Mouse (Mus musculus) right cerebral cortex, postnatal 14 days (tissue): Measurements from ENCODE around the gene Ephx1.
"Not testable (repeated sequence)": the region's sequence is repeated elsewhere in the genome, so short reads cannot be mapped to it uniquely, and the experiment has no call there.

ENCODE experiments used
- DNase-seq: peaks from one replicate; pipeline ENCODE4 v3.0.0; 2022

Gene Ephx1

DNA sequence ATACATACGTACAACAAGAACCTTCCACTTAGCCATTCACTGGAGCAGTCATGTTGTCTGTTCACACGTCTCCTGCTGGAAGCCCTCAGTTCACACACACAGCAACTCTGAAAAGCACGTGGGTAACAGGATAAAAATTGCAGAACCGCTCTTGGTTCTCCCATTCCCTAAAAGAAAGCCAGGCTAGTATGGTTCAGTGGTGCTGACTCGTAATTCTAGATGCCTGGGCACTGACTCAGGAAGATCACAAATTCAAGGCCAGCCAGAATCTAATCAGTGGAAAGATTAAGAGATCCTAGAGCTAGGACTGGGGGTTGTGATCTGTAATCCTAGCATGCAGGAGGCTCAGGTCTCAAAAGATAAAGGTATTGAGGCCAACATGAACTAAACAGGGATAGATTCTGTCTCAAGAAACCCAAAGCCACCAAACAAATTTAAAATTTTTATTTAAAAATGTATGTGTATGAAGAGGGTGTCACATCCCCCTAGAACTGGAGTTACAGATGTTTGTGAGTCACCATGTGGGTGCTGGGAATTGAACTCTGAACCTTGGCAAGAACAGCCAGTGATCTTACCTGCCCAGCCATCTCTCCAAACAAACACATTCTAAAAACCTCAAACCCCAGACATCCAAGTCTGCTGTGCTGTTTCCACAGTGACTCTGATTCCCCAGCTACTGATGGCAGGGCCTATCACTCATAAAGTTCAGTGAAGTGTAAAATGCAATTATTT, at the start of gene Ephx1:
TSS of gene Ephx1 (minus strand) at position 149 of the 732 bp plus-strand sequence.
- no peak for DNase-seq

DNA sequence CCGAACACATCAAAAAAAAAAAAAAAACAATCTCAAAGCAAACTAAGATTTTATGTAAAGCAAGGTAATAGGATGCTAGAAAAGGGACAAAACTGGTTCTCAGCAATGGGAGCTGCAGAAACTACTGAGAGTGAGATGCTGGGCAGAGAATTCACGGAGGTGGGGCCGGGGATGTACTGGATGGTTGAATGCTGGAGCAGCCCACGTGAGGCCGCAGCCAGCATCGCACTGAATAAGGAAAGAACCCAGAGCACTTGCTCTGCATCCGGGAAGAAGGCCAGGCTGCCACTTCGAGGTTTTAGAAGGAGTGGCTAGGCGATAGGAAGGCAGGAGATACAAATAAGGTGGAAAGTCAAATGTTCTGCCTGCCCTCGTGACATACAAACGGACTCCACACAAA, 49.0 kb upstream of the Ephx1 start:
- DNase-seq, result peak; percentile 28

DNA sequence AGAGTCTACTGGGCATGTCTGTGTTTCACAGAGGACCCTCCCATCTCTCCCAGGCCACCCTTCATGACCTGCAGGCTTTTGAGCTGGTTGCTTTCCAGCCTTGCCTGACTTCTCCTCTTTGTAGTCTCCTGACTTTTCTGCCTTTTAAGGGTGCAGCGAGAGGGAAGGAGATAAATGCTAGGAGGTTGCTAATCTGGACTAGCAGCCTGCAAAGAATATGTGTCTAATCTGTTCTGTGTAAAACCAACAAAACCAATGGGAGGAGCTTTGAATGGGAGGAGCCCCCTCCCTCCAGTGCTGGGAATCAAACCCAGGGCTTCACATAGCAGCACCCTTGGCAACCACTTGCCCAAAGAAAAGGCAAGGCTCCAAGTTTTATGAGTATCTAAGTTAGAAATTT, 47.6 kb upstream of the Ephx1 start:
- no peak for DNase-seq

DNA sequence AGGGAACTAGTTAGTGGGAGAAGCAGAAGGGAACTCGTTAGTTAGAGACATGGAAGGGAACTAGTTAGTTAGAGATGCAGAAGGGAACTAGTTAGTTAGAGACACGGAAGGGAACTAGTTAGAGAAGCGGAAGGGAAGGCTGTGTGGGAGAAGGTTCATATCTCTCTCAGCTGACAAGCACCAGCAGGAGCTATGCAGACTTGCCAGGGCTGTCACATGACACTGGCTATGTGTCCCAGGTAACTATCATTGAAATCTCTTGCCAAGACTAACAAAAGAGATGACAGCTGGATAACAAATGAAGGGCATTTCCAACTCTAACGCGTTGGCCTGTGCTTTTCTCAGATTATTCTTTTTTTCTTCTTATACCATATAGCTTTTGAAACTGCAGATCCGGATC, 43.9 kb upstream of the Ephx1 start:
- DNase-seq, result no peak

DNA sequence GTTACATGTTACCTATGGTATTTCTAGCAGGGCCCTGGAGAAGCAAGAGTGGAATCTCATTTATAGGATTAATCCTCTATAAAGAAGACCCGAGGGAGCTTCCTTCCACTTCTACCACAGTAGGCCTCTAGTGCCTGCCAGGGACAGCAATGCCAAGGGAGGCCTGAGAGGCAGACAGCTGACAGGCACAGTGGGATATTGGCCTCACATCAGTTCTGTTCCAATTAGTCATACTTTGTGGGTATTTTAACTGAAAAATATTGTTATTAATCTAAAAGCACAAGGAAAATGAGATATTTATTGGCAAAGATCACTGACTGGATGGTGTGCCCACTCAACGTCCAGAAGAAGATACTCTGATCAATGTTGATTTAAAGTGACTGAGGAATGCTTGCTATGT, 43.3 kb upstream of the Ephx1 start:
- DNase-seq, result no peak

DNA sequence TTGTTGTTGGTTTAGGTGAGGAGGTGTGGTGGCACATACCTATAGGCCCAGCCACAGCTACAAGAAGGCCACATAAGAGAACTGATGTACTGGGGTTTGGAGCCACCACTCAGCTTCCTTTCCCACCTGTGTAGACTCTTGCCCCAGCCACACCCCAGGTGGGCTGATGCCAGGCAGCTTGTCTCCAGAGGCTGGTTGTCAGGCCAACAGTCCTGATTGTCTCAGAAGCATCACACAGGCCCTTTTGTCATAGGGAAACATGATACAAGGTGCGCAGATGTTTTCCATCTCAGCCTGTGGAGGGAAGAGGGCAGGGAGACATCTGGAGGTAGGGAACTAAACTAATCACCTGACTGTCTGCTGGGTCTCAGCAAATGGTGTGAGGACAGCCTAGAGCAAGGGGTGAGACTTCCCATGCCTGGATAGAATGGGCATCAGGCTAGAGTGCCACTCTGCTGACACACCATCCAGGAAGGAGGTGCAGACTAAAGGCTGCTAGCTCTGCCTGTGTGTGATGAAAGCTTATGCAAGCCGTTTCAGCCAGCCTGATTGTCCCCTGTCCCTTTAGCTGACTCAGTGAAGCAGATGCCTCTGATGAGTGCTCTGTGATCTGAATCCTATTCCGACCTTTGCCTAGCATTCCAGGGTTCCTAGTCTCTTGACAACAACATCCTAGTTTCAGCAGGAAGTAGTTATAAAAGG, 41.2 kb upstream of the Ephx1 start:
- no peak for DNase-seq

DNA sequence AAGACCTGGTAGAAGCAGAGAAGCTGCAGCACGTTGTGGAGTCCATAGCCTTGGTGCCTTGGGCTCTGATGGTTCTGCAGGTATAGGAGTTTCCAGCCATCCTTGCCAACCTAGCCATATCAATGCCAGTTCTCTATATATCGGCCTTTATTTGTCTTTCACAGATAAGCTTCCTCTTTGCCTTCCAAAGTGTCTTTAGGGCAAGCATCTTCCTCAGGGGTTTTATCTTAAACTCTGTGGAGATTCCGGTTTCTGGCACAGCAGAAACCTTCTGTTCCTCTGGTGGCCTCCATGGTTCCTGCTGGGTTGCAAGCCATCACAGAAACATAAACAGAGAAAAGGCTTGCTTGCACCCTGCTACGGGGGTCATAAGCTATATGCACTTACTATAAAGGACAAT, 32.2 kb upstream of the Ephx1 start:
- DNase-seq, result no peak

DNA sequence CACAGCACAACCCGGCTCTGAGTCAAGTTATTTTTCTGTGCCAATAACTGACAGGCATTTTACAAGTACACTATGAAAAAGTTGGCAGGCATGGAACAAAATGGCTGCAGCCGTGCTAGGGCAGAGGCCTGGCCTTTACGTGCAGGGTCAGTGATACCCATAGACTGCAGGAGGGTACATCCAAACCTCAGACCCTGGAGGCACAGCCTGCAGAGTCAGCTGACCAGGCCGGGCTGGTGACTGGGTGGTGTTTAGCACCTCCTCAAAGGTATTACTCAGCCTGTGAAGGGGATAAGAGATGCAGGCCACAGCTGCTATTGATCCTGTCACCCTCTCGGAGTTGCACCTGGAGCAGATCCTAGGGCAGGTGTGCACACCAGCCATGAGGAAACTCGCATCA, 30.2 kb upstream of the Ephx1 start, which contains the start of gene 9130409I23Rik:
TSS of gene 9130409I23Rik (plus strand) at position 301 of the 400 bp plus-strand sequence.
- DNase-seq, result no peak

DNA sequence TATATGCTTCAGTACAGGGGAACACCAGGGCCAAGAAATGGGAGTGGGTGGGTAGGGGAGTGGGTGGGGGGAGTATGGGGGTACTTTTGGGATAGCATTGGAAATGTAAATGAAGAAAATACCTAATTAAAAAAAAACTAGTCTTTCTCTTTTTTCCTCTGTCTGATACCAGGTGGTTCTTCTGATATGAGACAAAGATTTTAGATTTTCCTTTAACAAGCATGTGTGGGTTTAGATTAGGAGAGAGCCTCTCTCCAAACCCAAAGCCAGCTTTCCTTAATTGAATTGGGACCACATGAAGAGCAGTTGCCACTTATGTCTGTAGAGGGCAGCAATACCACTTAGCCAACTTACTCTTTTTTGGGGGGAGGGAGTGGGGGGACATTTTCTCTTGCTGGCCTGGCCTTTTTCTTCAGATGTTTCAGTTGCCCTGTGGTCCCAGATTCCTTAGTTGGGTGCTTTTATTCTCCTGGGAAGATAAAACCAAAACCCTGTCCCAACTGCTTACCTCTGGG, 28.7 kb upstream of the Ephx1 start:
- DNase-seq, result no peak

DNA sequence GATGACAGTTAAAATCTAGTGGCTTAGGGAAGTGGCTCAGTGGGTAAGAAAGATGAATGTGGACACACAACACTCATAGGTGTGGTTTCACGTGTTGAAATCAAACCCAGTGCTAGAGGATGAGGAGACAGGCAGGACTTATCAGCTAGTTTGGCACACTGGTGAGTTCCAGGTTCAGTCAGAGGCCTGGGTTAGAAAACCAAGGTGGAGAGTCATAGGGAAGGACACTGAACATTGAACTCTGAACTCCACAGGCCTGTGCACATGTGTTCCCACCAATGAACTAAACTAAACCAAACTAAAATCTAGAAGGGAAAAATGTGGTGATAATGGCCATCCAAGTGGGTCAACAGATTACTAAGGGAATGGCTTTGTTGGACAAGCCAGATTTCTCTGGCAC, 26.8 kb upstream of the Ephx1 start:
- no peak for DNase-seq

DNA sequence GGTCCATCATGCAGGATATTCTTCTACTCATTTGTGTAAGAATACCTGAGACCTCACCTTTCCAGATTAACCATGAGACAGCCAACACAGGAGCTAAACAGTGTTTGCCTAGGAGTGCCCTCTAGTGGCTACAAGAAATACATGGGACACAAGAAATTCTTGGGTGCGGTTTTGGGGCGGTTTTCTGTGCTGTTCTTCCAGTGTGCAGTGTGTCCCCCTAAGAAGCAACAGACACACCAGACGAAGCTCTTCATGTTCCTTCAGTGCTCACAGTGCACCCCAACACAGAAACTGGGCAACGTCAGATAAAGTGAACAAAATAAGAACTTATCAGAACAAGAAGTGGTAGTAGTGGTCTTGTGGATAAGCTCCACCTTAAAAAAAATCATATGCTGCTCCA, 18.9 kb upstream of the Ephx1 start:
- DNase-seq, result no peak

DNA sequence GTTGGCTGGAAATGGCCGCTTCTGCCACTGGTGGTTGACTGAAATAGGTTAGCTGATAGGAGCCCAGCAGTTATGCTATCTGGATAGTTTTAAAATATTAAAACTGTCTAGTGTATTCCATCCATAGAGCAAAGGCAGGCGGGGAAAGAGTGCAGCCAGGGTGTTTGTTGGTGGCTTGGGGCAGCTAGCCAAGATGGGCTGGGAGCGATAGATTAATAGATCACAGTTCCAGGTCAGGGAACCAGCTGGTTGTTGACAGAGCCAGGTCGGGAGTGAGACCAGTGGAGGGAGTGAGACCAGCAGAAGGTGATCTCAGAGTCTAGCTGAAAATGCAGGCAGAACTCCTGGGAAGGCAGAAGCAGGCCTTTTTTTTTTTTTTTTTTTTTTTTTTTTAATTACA, 16.9 kb upstream of the Ephx1 start:
- no peak for DNase-seq

DNA sequence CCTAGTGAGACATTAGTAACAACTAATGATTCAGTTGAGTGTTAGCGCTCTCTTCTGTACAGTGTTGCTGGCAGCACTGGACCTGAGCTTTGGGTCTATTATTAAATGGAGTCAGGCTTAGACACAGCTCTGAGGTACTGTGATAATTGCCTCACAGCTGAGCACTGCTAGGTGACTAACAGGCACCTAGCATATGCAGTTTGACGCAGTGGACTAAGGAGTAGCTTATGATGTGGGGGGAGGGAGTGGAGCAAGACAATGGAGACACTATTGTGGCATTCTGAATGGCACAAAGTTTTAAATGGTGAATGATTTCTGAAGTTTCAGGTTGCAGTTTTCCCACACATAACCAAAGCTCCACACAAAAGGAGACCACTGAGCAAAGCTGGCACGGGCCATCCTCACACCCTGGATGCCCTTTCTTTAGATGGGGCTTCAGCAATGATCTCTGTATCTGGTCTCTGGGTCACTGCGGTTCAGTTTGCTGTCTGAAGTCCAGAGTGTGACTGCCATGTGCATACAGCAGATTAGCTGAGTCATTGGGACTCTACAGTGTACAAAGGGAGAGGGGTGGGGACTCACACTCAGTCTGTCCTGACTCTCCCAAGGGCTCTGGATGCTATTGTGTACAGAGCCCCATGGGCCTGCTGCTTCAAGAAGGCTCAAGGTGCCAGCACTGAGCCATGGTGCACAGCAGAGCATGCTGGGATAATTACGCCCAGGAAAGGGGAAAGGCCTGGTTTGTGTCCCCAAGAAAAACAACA, 14.5 kb upstream of the Ephx1 start:
- DNase-seq, result not testable (repeated sequence)

DNA sequence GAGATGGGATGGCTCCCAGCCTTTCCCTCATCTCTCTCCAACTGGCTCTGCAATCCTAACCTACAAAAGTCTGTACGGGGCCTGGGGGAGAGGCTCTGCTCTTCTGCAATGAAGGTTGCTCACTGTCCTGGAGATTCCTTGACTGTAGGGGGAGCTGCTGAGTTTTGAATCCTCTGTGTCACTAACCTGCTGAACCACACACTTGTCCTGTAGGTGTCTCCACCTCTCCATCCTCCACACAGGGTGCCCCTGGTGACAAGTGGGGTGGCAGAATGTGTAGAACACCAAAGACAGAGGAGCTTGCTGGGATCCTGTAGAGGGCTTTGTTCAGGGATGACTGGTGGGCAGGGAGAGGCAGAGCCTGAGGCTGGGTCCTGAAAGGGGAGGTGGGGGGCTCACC, 1.6 kb upstream of the Ephx1 start:
- DNase-seq, result peak; percentile 28

DNA sequence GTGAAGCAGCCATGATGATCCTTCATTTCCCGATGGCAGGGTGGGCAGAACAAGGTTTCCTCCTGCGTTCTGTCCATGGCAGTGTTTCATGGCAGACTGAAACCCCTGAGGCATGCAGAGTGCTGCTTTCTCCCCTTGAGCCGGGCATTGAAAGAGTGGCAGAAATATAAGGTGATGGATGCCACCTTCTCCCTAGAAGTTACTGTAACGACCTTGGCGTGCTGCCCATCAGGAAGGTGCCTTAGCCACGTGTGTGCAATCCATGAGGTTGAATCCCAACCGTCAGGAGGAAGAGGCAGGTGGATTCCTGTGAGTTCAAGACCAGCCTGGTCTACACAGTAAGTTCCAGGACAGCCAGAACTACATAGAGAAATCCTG, 773 bp upstream of the Ephx1 start:
- DNase-seq, result no peak

DNA sequence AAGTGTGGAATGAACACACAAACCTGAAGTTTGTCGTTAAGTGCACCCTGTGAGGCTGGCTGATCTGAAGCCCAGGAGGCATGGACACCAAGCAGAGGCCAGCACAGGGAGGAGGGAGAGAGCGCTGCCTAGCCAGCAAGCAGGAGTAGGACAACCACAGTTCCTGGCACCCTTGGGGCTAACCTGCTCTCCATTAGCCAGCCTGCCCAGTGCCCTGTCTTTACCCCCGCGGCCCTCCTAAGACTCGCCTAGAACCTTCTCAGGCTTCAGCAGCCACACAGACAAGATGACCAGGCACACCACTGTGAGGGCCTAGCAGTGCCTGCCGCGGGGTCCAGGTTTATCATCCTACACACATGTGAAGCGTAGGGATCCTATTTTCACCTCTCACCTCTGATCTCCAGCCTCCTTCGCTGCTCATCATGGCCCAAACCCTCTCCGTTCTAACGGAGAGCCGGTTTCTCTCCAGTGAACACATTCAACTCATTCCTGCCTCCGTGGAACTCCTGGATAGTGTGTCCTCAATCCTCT, 2.7 kb downstream of the Ephx1 start:
- DNase-seq, result no peak

DNA sequence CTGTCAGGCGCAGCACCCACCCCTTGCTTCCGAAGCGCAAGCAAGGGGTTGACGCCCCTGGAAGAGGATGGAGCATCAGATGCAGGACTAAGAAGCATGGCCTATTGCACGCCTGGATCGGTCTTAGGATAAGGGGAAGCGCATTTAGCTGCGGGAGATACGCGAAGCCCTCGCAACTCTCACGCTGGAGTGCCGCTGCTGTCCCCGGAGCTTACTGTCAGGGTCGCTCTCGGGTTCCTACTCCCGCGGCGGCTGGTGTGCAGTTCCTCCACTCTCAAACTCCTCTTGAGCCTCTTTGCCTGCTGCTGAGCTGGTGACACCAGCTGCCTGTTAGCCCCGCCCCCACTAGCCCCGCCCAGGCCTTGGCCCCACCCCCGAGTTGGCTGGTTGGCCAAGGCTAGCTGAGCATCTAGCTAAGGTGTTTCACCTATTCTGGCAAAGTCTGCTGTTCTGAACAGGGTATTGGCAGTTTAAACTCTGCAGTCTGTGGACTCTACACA, 3.4 kb downstream of the Ephx1 start:
- DNase-seq, result peak; percentile 64

DNA sequence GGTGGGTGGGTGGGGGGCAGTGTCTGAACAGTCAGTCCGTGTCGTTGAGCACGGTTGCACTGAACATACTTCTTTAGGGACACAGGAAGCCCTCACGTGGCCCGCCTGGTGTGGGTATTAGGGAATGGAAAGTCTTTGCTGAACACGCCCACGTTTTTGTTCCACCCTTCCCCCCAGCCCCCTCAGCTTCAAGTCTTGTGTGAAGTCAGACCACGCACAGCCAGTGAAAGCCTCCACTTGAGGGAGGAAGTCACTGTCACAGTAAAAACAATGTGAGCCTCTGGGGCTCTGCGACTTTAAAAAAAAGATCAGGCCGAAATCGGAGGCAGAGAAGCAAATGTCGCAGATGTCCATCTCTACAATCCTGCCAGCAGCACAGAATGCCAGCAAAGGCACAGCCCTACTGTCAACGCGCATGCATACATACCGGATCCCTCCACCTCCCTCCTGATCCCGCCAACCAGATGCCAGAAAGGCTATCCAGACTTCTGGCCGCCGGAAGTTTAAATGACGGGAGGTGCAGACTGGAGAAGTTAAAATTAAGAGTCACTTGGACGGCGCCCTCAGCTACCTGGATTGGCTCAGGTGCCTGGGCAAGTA, 4.1 kb downstream of the Ephx1 start:
- peak; percentile 61 for DNase-seq

DNA sequence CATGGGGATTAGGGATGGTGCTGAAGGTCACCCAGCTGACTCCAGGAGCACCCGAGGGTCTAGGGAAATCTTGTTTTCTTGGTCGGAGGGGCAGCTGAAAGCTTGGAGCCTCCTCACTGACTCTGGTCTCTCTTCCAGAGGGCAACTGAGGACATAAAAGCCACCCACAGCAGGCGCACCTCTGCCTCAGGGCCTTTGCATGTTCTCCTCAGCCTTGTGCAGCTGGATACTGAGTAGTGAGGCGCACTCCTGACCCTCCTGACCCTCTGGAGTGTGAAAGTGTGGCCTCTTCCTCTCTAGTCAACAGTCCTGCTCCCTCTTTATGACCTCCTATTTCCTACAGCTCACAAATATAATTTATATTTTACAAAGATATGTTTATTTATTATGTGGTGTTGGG, 4.7 kb downstream of the Ephx1 start:
- DNase-seq, result no peak

DNA sequence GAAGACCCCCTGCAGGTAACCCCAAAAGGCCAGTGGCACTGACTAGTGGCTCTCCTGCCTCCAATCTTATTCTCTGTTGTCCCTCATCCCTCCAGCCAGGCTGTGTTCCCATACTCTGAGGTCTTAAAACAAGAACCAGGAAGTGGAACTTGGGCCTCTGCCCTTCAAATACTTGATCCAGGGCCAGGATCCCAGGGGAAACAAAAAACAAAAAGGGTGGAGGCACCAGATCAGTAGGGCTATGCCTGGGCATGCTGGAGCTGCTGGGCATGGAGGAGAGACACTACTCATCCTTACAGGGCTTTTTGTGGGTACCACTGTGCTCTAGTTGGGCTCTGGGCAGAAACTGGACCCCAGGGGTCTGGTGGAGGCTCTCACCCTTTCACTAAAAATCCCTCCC, 5.1 kb downstream of the Ephx1 start:
- no peak for DNase-seq

DNA sequence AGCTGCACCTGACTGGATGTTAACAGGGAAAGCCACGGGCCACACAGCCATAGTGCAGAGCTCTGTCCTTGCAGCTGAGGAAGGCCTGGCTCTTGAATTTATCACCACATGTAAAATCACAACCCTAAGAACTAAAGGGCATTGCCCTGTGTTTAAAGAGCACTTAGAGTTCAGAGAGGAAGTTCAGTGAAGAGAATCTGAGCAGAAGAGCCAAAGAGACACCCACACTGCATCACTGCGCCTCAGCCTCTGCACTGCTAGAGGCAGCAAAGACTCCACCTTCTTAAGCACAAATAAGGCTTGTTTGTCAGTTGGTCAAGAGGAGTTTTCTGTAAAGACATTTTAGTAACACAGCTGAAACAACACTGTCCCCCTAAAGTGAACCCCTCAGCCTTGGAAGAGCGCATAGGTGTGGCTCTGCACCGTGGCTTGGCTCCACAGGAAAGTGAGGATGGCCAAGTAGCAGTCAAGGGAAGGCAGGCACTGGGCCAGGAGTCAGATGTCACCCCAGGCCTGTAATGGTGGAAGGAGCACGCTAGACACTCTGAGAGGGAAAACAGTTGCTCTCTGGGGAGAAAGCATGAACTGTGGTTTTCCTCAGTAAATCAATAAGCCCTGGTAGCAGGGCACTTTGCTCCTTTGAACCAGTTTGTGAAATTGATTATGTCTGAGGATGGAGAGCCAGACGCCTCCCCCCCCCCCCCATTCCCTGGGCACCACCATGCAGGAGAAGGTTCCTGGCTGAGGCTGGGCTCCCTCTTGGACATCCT, 5.8 kb downstream of the Ephx1 start:
- DNase-seq, result no peak

DNA sequence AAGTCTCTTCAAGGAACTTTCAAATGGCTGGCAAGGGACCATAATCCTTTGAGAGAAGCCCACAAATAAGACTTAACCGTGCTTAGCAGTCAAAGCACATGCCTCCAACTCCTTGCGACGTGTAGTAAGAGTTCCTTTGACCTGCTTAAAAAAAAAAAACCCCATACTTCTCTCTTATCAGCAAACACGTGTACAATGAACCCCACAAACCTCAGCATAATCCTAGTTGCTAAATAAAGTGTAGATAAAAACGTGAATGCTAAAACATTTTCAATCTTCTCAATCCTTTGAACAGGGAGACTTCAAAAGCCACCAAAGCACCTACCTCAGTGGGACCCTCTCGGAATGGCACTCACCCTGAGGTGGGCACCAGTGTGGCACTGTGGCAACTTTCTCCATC, 7.3 kb downstream of the Ephx1 start:
- no peak for DNase-seq
